Mouse (Mus musculus): ENCODE results near the gene Ndufa8. TPM values are rescaled to one million over a fixed set of nuclear protein-coding genes. Genes with fewer than 3 reads are reported as not detected.

Gene Ndufa8
- polyA plus RNA-seq, 1 experiment from 2014 or later: 212 TPM

DNA sequence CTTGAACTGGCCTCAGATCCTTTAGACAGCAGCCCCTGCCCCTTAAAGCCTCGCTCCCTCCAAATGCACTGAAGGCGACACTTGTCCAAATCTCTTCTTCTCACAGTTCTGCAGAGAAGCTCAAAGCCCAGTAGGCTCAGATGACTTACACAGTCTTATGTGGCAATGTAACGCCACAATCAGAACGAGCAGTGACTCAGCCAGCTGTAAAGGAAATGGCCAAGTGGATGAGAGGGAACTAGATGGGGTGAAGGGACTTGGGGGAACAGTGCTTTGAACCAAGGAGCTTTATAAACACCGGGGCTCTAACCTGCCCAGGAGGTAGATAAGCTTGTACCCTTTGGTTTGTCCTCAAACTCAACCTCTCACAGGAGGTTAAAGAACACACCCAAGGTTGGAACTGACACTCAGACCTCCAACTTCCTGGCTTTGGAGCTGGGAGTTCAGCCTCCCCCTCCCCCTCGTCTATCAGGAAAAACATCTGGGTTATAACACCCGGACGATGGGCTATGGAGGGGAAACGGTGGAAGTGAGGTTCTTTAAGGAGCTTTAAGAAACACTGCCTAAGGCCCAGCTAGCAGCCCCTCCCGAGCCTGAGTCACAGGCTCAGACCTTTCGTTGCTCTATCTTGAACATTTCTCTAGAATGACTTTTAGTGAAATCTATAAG is 13.7 kb downstream of the Ndufa8 start:
- 78% methylated on average over 11 of the region's 11 CpGs for WGBS
- Histone ChIP-seq H3K4me3 (no peak overlapping the region), H3K9me3 (no peaks in the 10 kb centered on the region), H3K36me3 (peaks cover 42% of the 10 kb centered on the region), H3K9ac (no peak overlapping the region), H3K4me2 (replicated peaks) (no peak overlapping the region), H3K4me1 (no peaks in the 10 kb centered on the region), H3K27ac (no peak overlapping the region), H3K27me3 (replicated peaks) (no peaks in the 10 kb centered on the region)
- ATAC-seq (ENCODE audit: low FRiP score, low read depth): no peak

DNA sequence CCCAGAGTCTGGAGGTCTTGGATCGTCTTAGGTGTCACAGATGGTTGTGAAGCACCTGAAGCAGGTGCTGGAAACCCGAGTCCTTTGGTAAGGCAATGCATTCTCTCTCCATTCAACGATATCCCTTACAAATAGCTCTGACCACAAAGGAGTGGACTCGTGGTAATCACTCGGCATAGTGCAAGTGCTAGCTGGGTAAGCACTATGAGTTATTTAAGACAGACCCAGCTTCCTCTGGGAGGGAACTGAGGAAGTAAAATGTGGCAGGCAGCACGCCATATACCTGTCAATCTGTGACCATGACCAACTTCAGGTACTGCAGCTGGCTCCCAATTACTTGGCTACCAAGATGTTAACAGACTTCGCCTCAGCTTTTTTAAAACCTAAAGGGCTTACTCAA is 14.3 kb downstream of the Ndufa8 start:
- 88% methylated on average over 7 of the region's 7 CpGs for WGBS
- no peaks in the 10 kb centered on the region for H3K27me3 ChIP-seq (replicated peaks)

DNA sequence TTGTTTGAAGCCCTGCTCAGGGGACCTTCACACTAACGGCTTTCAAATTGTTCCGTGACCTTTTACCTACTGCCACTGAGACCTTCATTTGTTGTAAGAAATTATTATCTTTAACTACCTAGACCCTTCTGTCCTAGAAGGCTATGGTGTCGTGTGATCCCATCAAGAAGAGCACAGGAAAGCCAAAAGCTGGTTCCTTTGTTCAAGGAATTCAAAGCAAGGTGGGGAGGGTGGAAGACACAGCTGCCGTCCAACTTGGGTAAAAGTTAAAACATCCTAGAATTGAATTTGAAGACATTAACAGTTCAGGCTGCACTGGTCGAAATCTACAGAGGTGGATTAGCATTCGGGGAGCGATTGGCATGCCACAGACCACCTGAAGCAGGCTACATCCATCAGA is 15.2 kb downstream of the Ndufa8 start:
- H3K36me3 ChIP-seq: peaks cover 35% of the 10 kb centered on the region
- no peak overlapping the region for H3K4me3 ChIP-seq
- no peaks in the 10 kb centered on the region for H3K27me3 ChIP-seq (replicated peaks)
- H3K9ac ChIP-seq: no peak overlapping the region
- no peak overlapping the region for H3K27ac ChIP-seq
- WGBS: 78% methylated on average over 7 of the region's 7 CpGs
- no peak overlapping the region for H3K4me2 ChIP-seq (replicated peaks)
- no peak for ATAC-seq (ENCODE audit: low FRiP score, low read depth)
- no peaks in the 10 kb centered on the region for H3K9me3 ChIP-seq
- no peaks in the 10 kb centered on the region for H3K4me1 ChIP-seq

More for the DNA sequence above, 14.3 kb downstream of the Ndufa8 start:
- Histone ChIP-seq H3K36me3 (peaks cover 42% of the 10 kb centered on the region), H3K4me3 (no peak overlapping the region), H3K4me2 (replicated peaks) (no peak overlapping the region), H3K9ac (no peak overlapping the region), H3K27ac (no peak overlapping the region), H3K9me3 (no peaks in the 10 kb centered on the region), H3K4me1 (no peaks in the 10 kb centered on the region)
- no peak for ATAC-seq (ENCODE audit: low FRiP score, low read depth)

DNA sequence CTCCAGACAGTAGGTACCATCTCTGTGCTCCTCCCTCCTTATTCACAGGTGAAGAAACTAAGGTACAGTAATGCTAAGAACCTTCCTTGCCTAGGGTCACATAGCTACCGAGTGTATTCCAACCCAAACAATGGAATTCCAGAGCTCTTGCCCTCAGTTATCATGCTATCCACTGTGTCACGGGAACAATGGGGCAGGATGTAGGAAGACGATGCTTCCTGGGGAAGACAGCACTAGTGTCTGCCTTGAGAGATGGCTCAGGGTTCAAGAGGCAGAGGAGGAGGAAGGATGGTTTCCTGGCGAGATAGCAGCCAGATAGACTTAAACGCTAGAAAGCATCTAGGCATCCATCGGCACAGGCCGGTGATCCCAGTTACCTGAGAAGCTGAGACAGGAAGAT is 16.3 kb downstream of the Ndufa8 start:
- Histone ChIP-seq H3K4me1 (no peaks in the 10 kb centered on the region), H3K9me3 (no peaks in the 10 kb centered on the region), H3K9ac (no peak overlapping the region), H3K27ac (no peak overlapping the region), H3K27me3 (replicated peaks) (no peaks in the 10 kb centered on the region), H3K36me3 (peaks cover 27% of the 10 kb centered on the region), H3K4me3 (no peak overlapping the region), H3K4me2 (replicated peaks) (no peak overlapping the region)
- WGBS: 81% methylated on average over 7 of the region's 7 CpGs
- no peak for ATAC-seq (ENCODE audit: low FRiP score, low read depth)

DNA sequence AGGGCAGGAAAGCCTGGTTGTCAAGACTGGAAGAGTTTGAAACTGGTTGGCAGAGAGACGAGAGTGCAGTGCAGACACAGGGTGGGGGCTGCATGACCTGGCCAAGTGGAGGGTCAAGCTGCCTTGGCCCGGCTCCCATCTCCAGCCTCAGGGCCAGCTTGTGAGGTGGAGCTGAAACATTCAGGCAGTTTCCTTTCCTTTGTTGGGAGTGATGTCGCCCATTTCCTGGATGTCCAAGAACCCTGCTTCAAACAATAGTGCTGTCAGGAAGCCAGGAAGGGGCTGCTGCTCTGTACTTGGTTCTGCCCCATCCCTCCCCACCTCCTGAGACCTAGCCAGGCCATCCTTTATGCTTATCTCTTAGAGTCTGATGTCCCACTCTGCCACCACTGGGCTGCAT is 25.9 kb downstream of the Ndufa8 start:
- Histone ChIP-seq H3K36me3 (no peaks in the 10 kb centered on the region), H3K4me3 (no peak overlapping the region), H3K9me3 (no peaks in the 10 kb centered on the region), H3K9ac (no peak overlapping the region), H3K27ac (no peak overlapping the region), H3K4me2 (replicated peaks) (no peak overlapping the region), H3K27me3 (replicated peaks) (0 out of 2 replicates have a peak, but pooled peaks cover 6% of the 10 kb centered on the region), H3K4me1 (peaks cover 8% of the 10 kb centered on the region)
- ATAC-seq (ENCODE audit: low FRiP score, low read depth): no peak
- WGBS: 75% methylated on average over 3 of the region's 3 CpGs

DNA sequence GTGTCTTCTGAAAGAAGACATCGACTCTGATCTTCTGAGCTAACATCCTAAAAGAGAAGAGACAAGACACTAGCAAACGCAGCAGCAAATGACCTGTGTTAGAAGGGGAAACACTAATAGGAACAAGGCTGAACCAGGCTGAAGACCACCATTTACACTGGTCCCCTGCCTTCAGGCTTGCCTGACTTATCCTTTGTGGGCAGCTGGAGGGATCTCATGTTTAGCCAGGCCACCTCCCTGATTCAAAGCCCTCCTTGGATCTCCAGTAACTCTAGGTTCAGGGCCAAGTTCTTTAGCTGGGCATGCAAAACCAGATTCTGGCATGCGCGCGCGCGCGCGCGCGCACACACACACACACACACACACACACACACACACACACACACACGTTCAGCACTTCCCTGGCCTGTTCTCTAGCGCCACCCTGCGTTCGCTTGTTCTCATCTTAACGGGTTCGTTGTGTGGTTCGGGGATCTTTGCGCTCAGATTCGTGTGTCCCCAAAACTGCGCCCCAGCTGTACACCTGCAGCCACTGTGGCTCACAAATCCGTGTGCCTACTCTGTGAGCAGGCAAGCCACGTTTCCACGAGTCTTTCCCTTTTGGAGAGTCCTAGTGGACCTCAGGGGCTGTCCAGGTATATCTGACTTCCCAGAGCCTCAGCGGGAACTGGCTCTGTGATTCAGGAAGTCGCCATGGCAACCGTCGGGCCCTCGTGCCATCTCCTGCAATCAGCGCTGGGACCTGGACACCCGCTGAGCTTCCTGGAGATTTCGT is 27.6 kb downstream of the Ndufa8 start:
- Histone ChIP-seq H3K27ac (no peak overlapping the region), H3K9me3 (no peaks in the 10 kb centered on the region), H3K9ac (no peak overlapping the region), H3K4me1 (peaks cover 8% of the 10 kb centered on the region), H3K4me3 (peak overlapping the region; percentile 11; the same call in 1 of the 2 replicates), H3K36me3 (no peaks in the 10 kb centered on the region), H3K4me2 (replicated peaks) (peak overlapping the region; percentile 58), H3K27me3 (replicated peaks) (0 out of 2 replicates have a peak, but pooled peaks cover 6% of the 10 kb centered on the region)
- peak; percentile 65 for ATAC-seq (ENCODE audit: low FRiP score, low read depth)
- WGBS: 10% methylated on average over 32 of the region's 32 CpGs

DNA sequence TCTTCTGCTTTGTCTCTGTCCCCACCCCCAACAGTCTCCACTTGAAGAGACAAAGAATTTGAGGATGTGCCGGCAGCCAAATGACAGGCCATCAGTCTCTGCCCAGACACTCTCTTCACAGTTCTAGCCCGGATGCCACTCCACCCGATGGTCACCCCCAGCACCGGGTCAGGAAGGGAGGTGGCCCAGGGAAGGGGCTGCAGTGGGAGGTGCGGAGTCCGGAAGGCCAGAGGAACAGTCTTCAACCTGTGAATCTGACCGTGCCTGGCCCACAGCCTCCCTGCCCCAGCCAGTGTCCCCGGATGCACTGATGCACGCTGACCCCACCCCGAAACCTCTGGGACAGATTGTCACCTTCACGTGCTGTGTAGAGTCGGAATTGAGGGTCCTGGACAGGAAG is 36.2 kb downstream of the Ndufa8 start:
- ATAC-seq (ENCODE audit: low FRiP score, low read depth): no peak
- peaks cover 22% of the 10 kb centered on the region for H3K27me3 ChIP-seq (replicated peaks)
- no peaks in the 10 kb centered on the region for H3K36me3 ChIP-seq
- WGBS: 55% methylated on average over 12 of the region's 12 CpGs
- H3K9me3 ChIP-seq: no peaks in the 10 kb centered on the region
- no peak overlapping the region for H3K9ac ChIP-seq
- H3K4me1 ChIP-seq: peaks cover 3% of the 10 kb centered on the region; the same call in 1 of the 2 replicates
- no peak overlapping the region for H3K27ac ChIP-seq
- no peak overlapping the region for H3K4me2 ChIP-seq (replicated peaks)
- no peak overlapping the region for H3K4me3 ChIP-seq

DNA sequence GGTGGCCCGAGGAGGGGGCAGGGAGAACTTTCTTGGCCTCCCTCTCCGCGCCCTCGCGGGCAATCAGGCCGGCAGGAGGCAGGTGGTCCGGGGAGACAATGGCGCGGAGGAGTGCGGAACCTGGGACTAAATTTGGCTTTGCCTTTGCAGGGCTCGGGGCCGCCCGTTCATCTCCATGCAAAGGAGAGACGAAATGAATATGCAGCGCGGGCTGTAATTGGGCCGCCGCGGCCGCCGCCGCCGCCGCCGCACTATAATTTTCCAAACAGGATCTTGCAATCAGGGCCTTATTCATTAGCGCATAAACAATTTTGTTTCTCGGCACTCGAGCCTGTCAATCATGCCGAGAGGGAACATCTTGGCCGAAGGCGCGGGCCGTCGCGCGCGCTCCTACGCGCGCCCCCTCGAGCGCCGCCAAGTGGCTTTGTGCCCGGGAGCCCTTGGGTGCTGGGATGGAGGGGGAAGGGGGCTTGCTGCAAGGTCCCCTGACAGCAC is 37.8 kb downstream of the Ndufa8 start:
- Histone ChIP-seq H3K4me1 (peaks cover 3% of the 10 kb centered on the region; the same call in 1 of the 2 replicates), H3K36me3 (no peaks in the 10 kb centered on the region), H3K4me3 (peak overlapping the region; percentile 34), H3K27ac (no peak overlapping the region), H3K9me3 (no peaks in the 10 kb centered on the region), H3K9ac (peak overlapping the region; percentile 54), H3K4me2 (replicated peaks) (peak overlapping the region; percentile 84), H3K27me3 (replicated peaks) (peaks cover 22% of the 10 kb centered on the region)
- ATAC-seq (ENCODE audit: low FRiP score, low read depth): peak; percentile 22; the same call in 1 of the 2 replicates
- under 1% methylated on average over 44 of the region's 44 CpGs for WGBS

DNA sequence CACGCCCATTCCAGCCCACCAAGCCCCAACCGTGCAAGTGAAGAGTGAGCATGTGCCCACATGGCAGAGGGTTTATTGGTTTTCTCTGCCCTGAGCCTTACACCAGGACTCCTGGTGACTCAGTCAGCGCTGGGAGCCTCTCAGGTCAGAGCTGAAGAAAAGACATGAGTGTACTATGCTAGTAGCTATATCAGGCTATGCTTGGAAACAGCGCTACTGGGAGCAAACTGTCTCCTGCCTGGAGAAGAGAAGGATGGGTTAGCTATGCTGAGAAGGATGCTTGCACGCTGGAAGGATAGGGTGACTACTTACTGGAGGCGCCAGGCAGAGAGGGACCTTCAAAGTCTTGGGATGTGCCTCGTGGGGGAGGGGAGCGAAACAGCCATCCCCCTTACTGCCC is 38.6 kb downstream of the Ndufa8 start:
- Histone ChIP-seq H3K27me3 (replicated peaks) (peaks cover 22% of the 10 kb centered on the region), H3K4me2 (replicated peaks) (peak overlapping the region; percentile 84), H3K4me3 (no peak overlapping the region), H3K36me3 (no peaks in the 10 kb centered on the region), H3K4me1 (peaks cover 3% of the 10 kb centered on the region; the same call in 1 of the 2 replicates), H3K9ac (no peak overlapping the region), H3K9me3 (no peaks in the 10 kb centered on the region), H3K27ac (no peak overlapping the region)
- no peak for ATAC-seq (ENCODE audit: low FRiP score, low read depth)
- 45% methylated on average over 8 of the region's 8 CpGs for WGBS

DNA sequence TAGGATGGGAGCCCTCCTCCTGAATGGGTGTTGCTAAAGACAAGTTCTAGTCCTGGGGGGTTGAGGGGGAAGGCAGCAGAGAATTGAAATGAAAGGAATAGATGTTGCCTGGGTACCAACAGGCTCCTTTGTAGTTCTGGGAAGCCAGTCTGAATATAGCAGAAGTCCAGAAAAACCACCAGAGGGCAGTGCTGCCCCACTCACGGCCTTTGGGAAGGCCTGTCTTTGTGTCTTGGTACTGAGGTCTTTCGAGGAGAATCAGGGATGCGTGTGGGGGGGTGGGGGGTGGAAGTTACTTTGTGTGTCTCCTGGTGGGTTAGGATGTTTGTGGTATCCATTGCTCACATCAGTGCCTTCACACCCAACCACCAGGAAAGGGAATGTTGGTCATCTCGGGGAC is 39.8 kb downstream of the Ndufa8 start:
- peaks cover 24% of the 10 kb centered on the region for H3K27me3 ChIP-seq (replicated peaks)
- no peak overlapping the region for H3K9ac ChIP-seq
- peaks cover 3% of the 10 kb centered on the region; the same call in 1 of the 2 replicates for H3K4me1 ChIP-seq
- H3K9me3 ChIP-seq: no peaks in the 10 kb centered on the region
- H3K36me3 ChIP-seq: no peaks in the 10 kb centered on the region
- no peak overlapping the region for H3K4me2 ChIP-seq (replicated peaks)
- peak; percentile 31 for ATAC-seq (ENCODE audit: low FRiP score, low read depth)
- H3K27ac ChIP-seq: no peak overlapping the region
- 23% methylated on average over 4 of the region's 4 CpGs for WGBS
- H3K4me3 ChIP-seq: no peak overlapping the region

DNA sequence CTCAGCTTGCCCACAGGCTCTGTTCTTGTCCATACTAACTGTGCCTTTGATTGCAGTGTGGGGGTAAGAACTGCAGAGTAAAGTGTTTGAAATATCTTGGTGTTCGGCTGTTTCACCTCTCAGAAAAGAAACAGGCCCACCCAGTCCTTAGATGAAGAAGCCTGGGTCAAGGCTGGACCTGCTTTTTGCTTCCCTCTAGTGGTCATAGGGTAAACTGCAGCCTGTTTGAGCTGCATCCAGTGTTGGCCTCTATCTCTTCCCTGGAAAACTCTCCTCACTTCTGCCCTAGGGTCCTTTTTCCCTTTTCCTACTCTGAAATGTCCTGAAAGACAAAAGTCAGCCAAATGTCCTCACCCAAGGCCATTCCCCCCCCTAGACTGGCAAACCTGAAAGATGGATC is 41.1 kb downstream of the Ndufa8 start:
- Histone ChIP-seq H3K4me1 (peaks cover 3% of the 10 kb centered on the region; the same call in 1 of the 2 replicates), H3K36me3 (no peaks in the 10 kb centered on the region), H3K9ac (no peak overlapping the region), H3K27me3 (replicated peaks) (peaks cover 26% of the 10 kb centered on the region), H3K4me2 (replicated peaks) (no peak overlapping the region), H3K27ac (no peak overlapping the region), H3K4me3 (no peak overlapping the region), H3K9me3 (no peaks in the 10 kb centered on the region)
- ATAC-seq (ENCODE audit: low FRiP score, low read depth): no peak
- 33% methylated on average over 1 of the region's 1 CpGs for WGBS

DNA sequence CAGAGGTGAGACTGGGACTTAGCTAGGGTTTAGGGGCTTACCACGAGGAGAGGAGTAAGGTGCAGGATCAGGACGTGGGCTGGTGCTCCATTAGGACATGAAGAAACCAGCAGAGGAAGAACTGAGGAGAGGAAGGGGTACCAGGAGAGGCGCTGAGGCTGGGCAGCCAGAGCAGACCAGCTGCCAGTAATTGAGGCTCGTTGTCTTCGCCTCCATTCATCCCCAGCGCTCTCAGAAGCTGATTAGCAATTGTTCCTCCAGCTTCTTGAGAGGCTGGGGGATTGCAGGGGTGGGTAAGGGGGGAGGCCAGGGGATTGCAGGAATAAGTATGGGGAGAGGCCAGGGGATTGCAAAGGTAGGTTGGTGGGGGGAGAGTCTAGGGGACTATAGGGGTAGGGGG is 47.0 kb downstream of the Ndufa8 start:
- no peaks in the 10 kb centered on the region for H3K4me1 ChIP-seq
- H3K36me3 ChIP-seq: no peaks in the 10 kb centered on the region
- H3K27me3 ChIP-seq (replicated peaks): 0 out of 2 replicates have a peak, but pooled peaks cover 3% of the 10 kb centered on the region
- no peak for ATAC-seq (ENCODE audit: low FRiP score, low read depth)
- no peaks in the 10 kb centered on the region for H3K9me3 ChIP-seq
- no peak overlapping the region for H3K27ac ChIP-seq
- H3K4me2 ChIP-seq (replicated peaks): no peak overlapping the region
- 28% methylated on average over 6 of the region's 6 CpGs for WGBS
- H3K9ac ChIP-seq: no peak overlapping the region
- H3K4me3 ChIP-seq: no peak overlapping the region
